Mouse (Mus musculus) erythroblast, embryonic 14.5 days (primary cell): Measurements from ENCODE around the gene Klrb1a.

Experiments
- GATA1 ChIP-seq: IDR thresholded peaks from 2 replicates; pipeline ENCODE4 v1.6.1; 2012; ENCODE audit warnings: low read length, inconsistent platforms, mixed read lengths
- TAL1 ChIP-seq: IDR thresholded peaks from 3 replicates; pipeline ENCODE4 v1.6.1; 2012; ENCODE audit warnings: low read length, inconsistent platforms, mixed read lengths

DNA sequence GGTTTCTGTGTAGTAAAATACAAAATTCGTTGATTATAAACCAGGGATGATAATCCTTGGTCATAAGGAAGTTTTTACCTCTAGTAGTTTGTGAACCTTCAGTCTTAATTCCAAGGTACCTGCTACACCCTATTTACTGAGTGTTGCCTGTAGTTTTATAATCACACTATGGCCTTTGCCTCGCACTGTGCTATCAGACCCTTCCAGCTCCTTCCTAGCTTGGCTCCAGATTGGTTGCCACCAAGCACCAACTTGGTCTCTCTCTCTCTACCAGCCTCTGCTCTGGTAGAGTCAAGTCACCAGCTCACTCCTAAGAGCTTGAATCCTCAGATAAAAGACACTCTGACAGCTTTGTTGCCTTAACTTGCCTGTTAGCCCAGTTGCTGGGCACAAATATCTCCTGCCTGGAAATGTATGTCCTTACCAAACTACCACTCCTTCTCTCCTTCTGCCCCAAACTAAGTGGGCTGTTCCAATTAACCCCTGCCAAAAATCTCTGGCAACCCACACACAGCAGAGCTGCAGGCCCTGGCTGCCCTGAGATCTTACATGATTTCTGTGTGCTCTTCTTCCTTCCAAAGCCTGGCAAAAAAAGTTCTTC, 17.9 kb upstream of the Klrb1a start:
- TF ChIP-seq TAL1, result no peak
- TF ChIP-seq GATA1, result no peak
